Mouse (Mus musculus): ENCODE data around the gene Map4k3. TPM values are rescaled to one million over a fixed set of nuclear protein-coding genes. Genes with fewer than 3 reads are reported as not detected.
"Not testable (repeated sequence)": the region's sequence is repeated elsewhere in the genome, so short reads cannot be mapped to it uniquely, and the experiment has no call there.

Gene Map4k3
- polyA plus RNA-seq, 1 experiment from 2014 or later = 34.7 TPM

- H3K4me2 ChIP-seq (replicated peaks) = no peak overlapping the region
- H3K36me3 ChIP-seq = no peaks in the 10 kb centered on the region
- H3K4me3 ChIP-seq = no peak overlapping the region
- H3K4me1 ChIP-seq = no peaks in the 10 kb centered on the region
- WGBS = 74% methylated on average over 5 of the region's 5 CpGs
- no peaks in the 10 kb centered on the region for H3K9me3 ChIP-seq
- ATAC-seq (ENCODE audit: insufficient number of reproducible peaks, insufficient read depth, low FRiP score, low TSS enrichment) = no peak
- H3K27ac ChIP-seq = no peak overlapping the region
- H3K9ac ChIP-seq = no peak overlapping the region
- H3K27me3 ChIP-seq = no peaks in the 10 kb centered on the region
Measured at GRCm38 (mm10) chr17:80756043-80756442, 27.8 kb upstream of the Map4k3 start.

DNA sequence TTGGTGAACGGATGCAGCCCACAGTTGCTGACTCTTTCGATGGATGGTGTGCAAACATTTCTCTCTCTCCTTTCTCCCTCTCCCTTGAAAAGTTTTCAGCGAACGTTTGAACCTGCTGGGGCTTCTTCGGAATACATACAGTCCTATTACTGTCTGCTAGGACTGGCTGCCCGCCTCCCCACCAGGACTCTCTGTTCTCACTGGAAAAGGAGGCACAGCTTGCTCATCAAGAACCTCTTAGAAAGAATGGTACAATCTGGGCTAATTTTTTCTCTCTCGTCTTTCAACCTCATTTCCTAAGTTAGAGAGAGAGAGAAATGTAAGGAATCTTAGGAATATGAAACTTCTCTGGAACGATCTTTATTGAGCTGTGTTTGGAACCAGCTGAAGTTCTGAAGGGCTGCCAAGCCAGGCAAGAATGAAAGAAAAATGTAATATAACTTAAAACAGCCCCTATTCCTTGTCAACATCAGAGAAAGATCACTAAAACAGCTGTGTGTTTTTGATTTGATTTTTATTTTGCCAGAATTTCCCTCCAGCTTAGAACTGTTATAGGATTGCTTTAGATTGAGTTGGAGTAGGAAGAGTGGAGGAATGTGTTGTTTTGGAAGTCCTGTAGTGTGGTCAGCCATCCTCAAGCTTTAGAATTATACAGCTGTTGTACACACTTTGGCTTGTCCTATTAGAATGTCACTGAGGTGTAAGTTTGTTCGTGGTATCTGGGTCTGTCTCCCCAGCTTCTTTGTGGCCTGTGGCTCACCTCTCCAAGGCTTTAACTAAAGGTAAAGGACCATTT lies 27.0 kb upstream of the Map4k3 start:
- WGBS = 59% methylated on average over 9 of the region's 9 CpGs
- H3K4me2 ChIP-seq (replicated peaks) = no peak overlapping the region
- no peak overlapping the region for H3K27ac ChIP-seq
- H3K4me1 ChIP-seq = no peaks in the 10 kb centered on the region
- H3K27me3 ChIP-seq = no peaks in the 10 kb centered on the region
- H3K9me3 ChIP-seq = no peaks in the 10 kb centered on the region
- no peak for ATAC-seq (ENCODE audit: insufficient number of reproducible peaks, insufficient read depth, low FRiP score, low TSS enrichment)
- H3K9ac ChIP-seq = no peak overlapping the region
- no peak overlapping the region for H3K4me3 ChIP-seq
- H3K36me3 ChIP-seq = no peaks in the 10 kb centered on the region

- Histone ChIP-seq H3K4me2 (replicated peaks) (no peak overlapping the region), H3K4me3 (no peak overlapping the region), H3K9ac (no peak overlapping the region), H3K27ac (no peak overlapping the region), H3K9me3 (no peaks in the 10 kb centered on the region), H3K36me3 (no peaks in the 10 kb centered on the region), H3K27me3 (no peaks in the 10 kb centered on the region), H3K4me1 (no peaks in the 10 kb centered on the region)
- 65% methylated on average over 8 of the region's 8 CpGs for WGBS
- ATAC-seq (ENCODE audit: insufficient number of reproducible peaks, insufficient read depth, low FRiP score, low TSS enrichment) = no peak
Measured at GRCm38 (mm10) chr17:80754589-80754988, 26.3 kb upstream of the Map4k3 start.

DNA sequence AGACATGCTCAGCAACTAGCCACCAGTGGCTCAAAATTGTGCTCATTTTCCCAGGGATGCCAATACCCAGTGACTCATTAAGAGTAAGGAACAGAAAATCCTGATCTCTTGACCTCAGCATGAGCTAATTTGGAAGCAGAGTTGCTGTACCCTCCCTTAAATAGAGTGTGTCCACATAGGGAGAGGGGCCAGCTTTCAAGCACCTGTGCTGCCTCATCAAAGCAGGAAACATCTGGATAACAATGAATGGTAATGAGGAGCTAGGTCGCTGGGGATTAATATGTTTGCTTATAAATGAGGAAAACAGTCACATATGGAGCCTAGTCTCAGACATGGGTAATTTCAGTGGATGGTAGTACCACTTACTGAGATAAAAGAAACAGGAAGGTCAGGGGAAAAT lies 24.2 kb upstream of the Map4k3 start:
- 21% methylated on average over 1 of the region's 1 CpGs for WGBS
- Histone ChIP-seq H3K4me1 (no peaks in the 10 kb centered on the region), H3K4me3 (no peak overlapping the region), H3K36me3 (no peaks in the 10 kb centered on the region), H3K4me2 (replicated peaks) (no peak overlapping the region), H3K9me3 (no peaks in the 10 kb centered on the region), H3K9ac (no peak overlapping the region), H3K27ac (no peak overlapping the region), H3K27me3 (no peaks in the 10 kb centered on the region)
- ATAC-seq (ENCODE audit: insufficient number of reproducible peaks, insufficient read depth, low FRiP score, low TSS enrichment) = no peak

DNA sequence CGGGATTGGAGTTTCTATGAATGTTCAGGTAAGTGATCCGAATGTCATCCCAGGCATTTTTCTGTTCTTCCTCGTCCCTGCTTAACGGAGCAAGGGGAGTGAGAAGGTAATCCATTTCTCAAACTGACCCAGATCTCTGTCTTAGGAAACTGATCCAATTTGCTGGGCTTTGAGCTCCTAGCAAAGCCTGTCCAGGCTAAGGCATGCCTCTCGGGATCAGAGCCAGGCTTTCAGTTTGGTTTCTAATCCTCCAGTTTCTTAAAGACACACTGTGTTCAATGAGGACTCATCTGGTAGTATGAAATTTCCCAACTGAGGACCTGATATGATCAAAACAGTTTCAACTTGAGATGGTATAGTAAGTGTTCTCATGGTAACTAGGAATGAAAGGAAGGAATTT lies 11.1 kb upstream of the Map4k3 start:
- no peak overlapping the region for H3K9ac ChIP-seq
- no peaks in the 10 kb centered on the region for H3K4me1 ChIP-seq
- no peaks in the 10 kb centered on the region for H3K36me3 ChIP-seq
- WGBS = 81% methylated on average over 5 of the region's 5 CpGs
- no peak for ATAC-seq (ENCODE audit: insufficient number of reproducible peaks, insufficient read depth, low FRiP score, low TSS enrichment)
- no peak overlapping the region for H3K4me3 ChIP-seq
- H3K27me3 ChIP-seq = no peaks in the 10 kb centered on the region
- H3K27ac ChIP-seq = no peak overlapping the region
- no peaks in the 10 kb centered on the region for H3K9me3 ChIP-seq
- H3K4me2 ChIP-seq (replicated peaks) = no peak overlapping the region

GRCm38 (mm10) chr17:80734700-80735099 lies 6.4 kb upstream of the Map4k3 start:
- H3K27me3 ChIP-seq = no peaks in the 10 kb centered on the region
- no peak overlapping the region for H3K9ac ChIP-seq
- no peak overlapping the region for H3K4me3 ChIP-seq
- no peak overlapping the region for H3K4me2 ChIP-seq (replicated peaks)
- H3K36me3 ChIP-seq = no peaks in the 10 kb centered on the region
- WGBS = 81% methylated on average over 6 of the region's 6 CpGs
- ATAC-seq (ENCODE audit: insufficient number of reproducible peaks, insufficient read depth, low FRiP score, low TSS enrichment) = no peak
- H3K4me1 ChIP-seq = no peaks in the 10 kb centered on the region
- no peaks in the 10 kb centered on the region for H3K9me3 ChIP-seq
- no peak overlapping the region for H3K27ac ChIP-seq

GRCm38 (mm10) chr17:80733121-80733800 lies 5.0 kb upstream of the Map4k3 start:
- H3K27me3 ChIP-seq = no peaks in the 10 kb centered on the region
- no peak overlapping the region for H3K4me2 ChIP-seq (replicated peaks)
- ATAC-seq (ENCODE audit: insufficient number of reproducible peaks, insufficient read depth, low FRiP score, low TSS enrichment) = no peak
- H3K4me1 ChIP-seq = no peaks in the 10 kb centered on the region
- H3K9me3 ChIP-seq = no peaks in the 10 kb centered on the region
- WGBS = 74% methylated on average over 12 of the region's 12 CpGs
- H3K27ac ChIP-seq = no peak overlapping the region
- no peaks in the 10 kb centered on the region for H3K36me3 ChIP-seq
- no peak overlapping the region for H3K4me3 ChIP-seq
- no peak overlapping the region for H3K9ac ChIP-seq

- 89% methylated on average over 4 of the region's 4 CpGs for WGBS
- Histone ChIP-seq H3K9ac (no peak overlapping the region), H3K27me3 (no peaks in the 10 kb centered on the region), H3K4me2 (replicated peaks) (no peak overlapping the region), H3K4me1 (no peaks in the 10 kb centered on the region), H3K9me3 (no peaks in the 10 kb centered on the region), H3K4me3 (no peak overlapping the region), H3K27ac (no peak overlapping the region), H3K36me3 (no peaks in the 10 kb centered on the region)
- no peak for ATAC-seq (ENCODE audit: insufficient number of reproducible peaks, insufficient read depth, low FRiP score, low TSS enrichment)
Measured at GRCm38 (mm10) chr17:80732256-80732655, 4.0 kb upstream of the Map4k3 start.

- H3K27ac ChIP-seq; H3K4me3 ChIP-seq; ATAC-seq (ENCODE audit: insufficient number of reproducible peaks, insufficient read depth, low FRiP score, low TSS enrichment); H3K4me2 ChIP-seq (replicated peaks); H3K9ac ChIP-seq; H3K27me3 ChIP-seq; H3K36me3 ChIP-seq; H3K9me3 ChIP-seq: not testable (repeated sequence)
- H3K4me1 ChIP-seq = peaks cover 14% of the 10 kb centered on the region
- WGBS = 93% methylated on average over 6 of the region's 6 CpGs
Measured at GRCm38 (mm10) chr17:80730283-80730682, 2.0 kb upstream of the Map4k3 start.

GRCm38 (mm10) chr17:80729825-80730224 lies 1.5 kb upstream of the Map4k3 start:
- 80% methylated on average over 5 of the region's 5 CpGs for WGBS
- H3K36me3 ChIP-seq = no peaks in the 10 kb centered on the region
- H3K9ac ChIP-seq = no peak overlapping the region
- H3K27ac ChIP-seq = no peak overlapping the region
- H3K4me2 ChIP-seq (replicated peaks) = no peak overlapping the region
- no peaks in the 10 kb centered on the region for H3K9me3 ChIP-seq
- H3K4me1 ChIP-seq = peaks cover 17% of the 10 kb centered on the region
- no peak overlapping the region for H3K4me3 ChIP-seq
- H3K27me3 ChIP-seq = no peaks in the 10 kb centered on the region
- ATAC-seq (ENCODE audit: insufficient number of reproducible peaks, insufficient read depth, low FRiP score, low TSS enrichment) = no peak

GRCm38 (mm10) chr17:80729080-80729749 lies 930 bp upstream of the Map4k3 start:
- Histone ChIP-seq H3K27ac (peak overlapping the region; percentile 50; the same call in 1 of the 2 replicates), H3K9ac (no peak overlapping the region), H3K4me3 (0 out of 2 replicates have a peak overlapping the region, but pooled peaks have one; percentile 97), H3K9me3 (no peaks in the 10 kb centered on the region), H3K27me3 (no peaks in the 10 kb centered on the region), H3K4me2 (replicated peaks) (peak overlapping the region; percentile 71; the same call in 1 of the 2 replicates), H3K4me1 (peaks cover 21% of the 10 kb centered on the region), H3K36me3 (no peaks in the 10 kb centered on the region)
- ATAC-seq (ENCODE audit: insufficient number of reproducible peaks, insufficient read depth, low FRiP score, low TSS enrichment) = no peak
- 30% methylated on average over 9 of the region's 9 CpGs for WGBS
